Mouse (Mus musculus): Measurements from ENCODE around the gene Olfr641.

The Olfr641 gene

DNA sequence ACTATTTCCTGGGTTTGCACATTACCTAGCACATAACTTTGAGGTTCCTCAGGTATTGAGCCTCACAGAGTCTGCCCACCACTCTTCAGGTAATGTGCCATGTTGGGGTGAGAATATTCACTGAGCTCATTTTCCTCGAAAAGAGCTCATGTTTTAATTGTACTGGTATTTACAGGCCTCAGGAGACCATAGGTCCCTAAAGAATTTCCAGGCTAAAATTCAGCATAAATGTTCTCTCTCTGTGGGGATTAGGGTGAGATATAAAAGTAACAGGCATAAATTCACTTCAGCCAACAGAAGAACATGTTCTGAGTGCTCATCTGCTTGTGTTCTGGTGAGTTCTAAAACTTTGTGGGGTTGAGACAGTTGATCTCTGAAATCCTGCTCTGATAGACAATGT lies at the start of gene Olfr641:
Olfr641 (plus strand) TSS at position 301 of the 400 bp plus-strand sequence.
- in situ Hi-C loops (cut with MboI, MseI), result no loop called here

DNA sequence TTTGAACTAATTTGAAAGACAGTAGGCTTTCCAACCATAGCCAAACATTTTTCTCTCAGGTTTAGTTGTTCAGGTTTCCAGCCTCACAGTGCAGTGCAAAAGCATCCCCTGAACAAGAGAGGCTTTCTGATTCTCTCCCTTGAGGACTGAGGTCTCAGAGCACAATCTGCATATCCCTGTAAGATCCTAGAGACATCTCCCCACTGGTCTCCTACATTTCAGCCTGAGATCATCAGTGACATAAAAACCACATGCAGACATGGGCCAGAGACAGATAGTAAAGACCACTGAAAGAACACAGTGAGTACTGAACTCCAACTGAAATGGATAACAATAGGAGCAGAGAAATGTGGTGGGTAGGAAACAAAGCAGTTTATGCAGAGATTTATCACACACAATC lies 36.8 kb upstream of the Olfr641 start, which contains the start of gene Olfr638:
Olfr638 (plus strand) TSS at position 301 of the 400 bp plus-strand sequence.
- in situ Hi-C loops (cut with MboI, MseI), result no loop called here

DNA sequence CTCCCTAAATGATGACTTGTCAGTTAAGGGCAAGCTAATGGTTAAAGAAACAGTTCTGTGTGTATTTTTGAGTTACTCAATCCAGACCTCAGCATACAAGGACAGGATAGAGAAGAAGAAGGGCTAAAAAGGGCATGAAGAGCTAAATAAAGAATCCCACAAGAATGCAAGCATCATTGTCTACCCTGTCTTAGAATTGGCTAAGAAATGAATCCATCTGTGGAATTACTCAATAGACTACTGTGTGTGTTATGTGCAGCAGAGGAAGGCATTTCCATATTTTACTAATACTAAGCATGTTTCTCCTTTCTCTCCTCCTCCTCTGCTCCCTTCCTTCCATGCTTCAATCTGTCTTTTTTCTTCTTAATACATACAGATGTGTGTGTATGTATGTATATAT lies 36.1 kb upstream of the Olfr641 start:
- in situ Hi-C loops (cut with MboI, MseI), result no loop called here

DNA sequence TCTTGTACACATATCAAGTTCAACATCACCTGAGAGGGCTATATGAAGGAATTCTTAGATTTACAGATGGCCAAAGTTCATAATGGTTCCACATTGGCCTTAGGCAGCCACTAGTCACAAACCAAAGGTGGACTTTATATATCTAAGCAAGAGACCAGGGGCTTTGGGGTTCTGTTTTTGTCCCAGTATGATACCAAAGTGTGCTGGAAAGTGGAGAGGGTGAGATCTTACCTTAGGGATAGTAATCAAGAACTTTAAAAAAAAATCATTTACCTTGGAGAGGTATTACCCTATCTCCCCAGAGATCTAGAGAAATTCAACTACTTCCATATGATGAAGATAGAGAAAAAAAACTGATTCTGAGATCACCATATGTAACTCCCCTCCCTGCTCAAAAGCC lies 18.0 kb upstream of the Olfr641 start, which contains the start of gene Olfr639:
Olfr639 (minus strand) TSS at position 101 of the 400 bp plus-strand sequence.
- in situ Hi-C loops (cut with MboI, MseI), result no loop called here

DNA sequence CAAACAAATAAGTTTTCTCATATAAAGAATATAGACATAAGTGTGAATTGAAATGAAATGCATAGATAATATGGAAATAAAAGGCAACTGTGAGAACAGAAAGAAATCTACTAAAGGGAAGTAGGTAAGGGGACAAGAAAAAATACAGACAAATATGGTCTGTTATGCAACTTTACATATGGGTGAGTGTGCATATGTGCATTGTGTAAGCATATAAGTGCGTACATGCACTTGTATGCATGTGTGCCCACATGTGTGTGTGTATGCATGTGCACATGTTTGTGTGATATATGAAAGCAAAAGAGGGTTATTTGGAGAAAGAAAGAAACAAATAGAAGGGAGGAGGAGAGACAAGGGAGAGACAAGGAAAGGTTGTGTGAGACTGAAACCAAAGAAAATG lies 16.3 kb upstream of the Olfr641 start:
- in situ Hi-C loops (cut with MboI, MseI), result no loop called here

DNA sequence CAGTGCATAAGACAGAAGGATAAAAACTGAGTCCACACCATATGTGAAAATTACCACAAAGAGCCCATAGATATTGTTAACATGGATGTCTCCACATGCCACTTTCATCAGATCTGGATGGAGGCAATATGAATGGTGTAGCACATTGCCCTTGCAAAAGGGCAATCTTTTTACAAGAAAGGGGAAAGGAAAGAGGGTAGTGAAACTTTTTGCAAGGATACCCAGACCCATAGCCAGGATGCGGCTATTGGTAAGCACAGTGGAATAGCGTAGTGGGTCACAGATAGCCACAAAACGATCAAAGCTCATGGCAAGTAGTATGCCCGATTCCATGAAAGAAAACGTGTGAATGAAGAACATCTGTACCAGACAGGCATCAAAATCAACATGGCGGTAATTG lies 13.6 kb upstream of the Olfr641 start:
- in situ Hi-C loops (cut with MboI, MseI), result no loop called here

DNA sequence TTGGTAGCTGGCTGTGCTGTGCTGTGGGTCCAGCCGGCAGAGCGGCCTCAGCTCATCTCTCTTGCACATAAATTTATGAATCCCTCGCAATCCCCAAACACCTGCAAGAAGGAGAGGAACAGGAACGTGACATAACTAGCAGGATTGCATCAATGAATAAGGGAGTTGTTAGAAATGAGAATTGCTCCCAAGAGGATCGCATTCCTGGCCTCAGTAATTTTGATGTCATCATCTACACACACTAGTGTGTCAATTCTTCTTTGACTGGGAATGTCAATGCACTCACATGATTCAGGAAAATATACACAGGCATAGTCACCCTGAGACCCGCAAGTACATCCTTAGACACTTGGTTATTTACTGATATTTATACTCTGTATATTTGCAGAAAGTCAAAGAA lies 9.8 kb upstream of the Olfr641 start, which contains the start of gene Olfr640:
Olfr640 (minus strand) TSS at position 101 of the 400 bp plus-strand sequence.
- in situ Hi-C loops (cut with MboI, MseI), result no loop called here

DNA sequence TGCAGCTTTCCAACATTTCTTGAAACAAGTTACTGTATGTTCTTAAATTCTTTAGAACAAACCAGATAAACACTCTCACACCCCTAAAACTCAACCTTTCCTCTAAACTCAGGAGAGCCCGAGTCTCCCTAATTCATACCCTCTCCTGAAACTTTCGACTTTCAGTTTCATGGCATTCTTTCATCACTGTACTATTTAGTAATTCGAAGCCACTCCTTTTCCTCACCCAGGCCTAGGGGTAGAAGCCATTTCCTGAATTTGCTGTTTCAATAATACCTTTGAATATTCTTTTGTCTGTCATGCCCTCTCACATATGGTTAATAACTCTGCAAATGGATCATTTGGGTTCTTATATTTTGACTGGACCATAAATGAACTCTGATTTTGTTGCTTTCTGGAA lies 8.3 kb upstream of the Olfr641 start:
- in situ Hi-C loops (cut with MboI, MseI), result no loop called here

DNA sequence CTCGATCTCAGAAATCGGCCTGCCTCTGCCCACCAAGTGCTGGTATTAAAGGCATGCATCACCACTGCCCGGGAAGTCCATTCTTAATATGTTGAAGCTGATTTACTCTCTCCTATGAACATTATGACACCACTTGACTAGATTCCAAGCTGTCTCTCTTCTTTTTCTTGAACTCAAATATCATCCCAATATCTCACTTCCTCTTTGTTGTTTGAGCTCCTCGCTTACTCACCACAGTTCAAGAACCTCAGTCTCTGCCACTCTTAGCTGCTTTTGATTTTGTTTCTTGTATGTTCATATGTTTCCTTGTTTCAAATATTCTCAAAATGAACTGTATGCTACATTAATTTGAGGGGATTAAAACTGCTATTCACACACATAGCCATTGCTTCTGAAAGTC lies 15.5 kb downstream of the Olfr641 start:
- in situ Hi-C loops (cut with MboI, MseI), result no loop called here

DNA sequence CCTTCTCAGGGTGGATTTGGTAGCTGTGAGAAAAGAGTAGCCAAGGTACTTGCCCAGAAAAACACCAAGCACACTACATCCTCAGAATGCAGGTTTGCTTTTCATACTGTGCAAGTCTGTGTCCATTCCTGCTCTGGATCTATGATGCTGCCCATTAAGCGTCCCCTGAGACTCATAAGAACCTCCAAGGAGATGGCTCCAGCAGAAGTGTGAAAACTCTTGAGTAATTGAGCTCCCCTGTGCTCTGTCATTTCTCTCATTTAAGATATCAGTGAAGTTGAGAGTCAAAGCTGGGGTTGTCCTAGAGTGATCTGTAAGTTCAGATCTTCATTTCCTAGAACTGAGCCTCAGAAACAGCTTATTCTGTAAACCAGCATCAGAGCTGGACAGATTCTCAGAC lies 17.3 kb downstream of the Olfr641 start, which contains the start of gene Olfr642:
Olfr642 (minus strand) TSS at position 101 of the 400 bp plus-strand sequence.
- in situ Hi-C loops (cut with MboI, MseI), result no loop called here

DNA sequence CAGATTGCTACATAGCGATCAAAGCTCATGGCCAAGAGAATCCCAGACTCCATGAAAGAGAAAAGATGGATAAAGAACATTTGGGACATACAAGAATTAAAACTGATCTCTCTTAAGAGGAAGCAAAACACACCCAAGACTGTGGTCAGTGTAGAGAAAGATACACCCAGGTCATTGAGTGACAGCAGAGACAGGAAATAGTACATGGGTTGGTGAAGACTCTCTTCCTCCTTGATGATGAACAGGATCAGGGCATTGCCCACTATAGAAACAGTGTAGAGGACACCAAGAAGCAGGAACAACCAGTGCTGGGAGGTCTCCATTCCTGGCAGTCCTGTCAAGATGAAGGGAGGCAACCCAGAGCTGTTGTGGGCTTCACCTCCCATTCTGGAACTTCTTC lies 24.0 kb downstream of the Olfr641 start:
- in situ Hi-C loops (cut with MboI, MseI), result no loop called here

DNA sequence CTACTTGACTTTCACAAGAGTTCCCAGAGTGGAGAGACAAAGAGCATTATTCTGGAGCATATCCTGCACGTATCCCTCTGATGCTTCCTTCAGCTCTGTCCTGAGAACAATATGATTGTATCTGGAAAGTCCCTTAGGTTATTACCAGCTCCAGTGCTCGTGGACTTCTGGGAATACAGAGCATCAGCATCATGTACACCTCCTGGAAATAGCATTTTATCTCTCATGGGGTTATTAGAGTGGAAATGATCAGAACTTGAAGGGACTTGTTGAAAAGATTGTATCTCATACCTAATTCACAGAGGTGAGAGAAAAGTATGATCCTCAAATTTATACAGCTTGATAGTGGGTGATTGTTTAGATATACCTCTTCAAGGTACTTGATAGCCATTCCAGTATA lies 26.1 kb downstream of the Olfr641 start, which contains the start of gene 4930516K23Rik:
4930516K23Rik (minus strand) TSS at position 101 of the 400 bp plus-strand sequence.
- in situ Hi-C loops (cut with MboI, MseI), result no loop called here

DNA sequence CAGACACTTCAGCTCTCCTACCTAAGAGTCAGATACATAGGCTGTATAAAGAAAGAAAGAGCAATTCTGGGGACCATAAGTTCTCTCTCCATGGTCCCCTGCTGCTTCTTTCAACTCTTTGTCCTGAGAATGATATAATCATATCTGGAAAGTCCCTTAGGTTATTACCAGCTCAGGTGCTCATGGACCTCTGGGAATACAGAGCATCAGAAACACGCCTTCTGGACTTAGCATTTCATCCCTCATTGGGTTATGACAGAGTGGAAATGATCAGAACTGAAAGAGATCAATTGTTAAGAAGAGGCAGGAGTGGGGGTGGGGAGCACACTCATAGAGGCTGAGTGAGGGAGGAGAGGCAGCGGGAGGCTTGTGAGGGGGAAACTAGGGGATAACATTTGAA lies 36.5 kb downstream of the Olfr641 start, which contains the start of gene Olfr644:
Olfr644 (minus strand) TSS at position 101 of the 400 bp plus-strand sequence.
- in situ Hi-C loops (cut with MboI, MseI), result no loop called here

DNA sequence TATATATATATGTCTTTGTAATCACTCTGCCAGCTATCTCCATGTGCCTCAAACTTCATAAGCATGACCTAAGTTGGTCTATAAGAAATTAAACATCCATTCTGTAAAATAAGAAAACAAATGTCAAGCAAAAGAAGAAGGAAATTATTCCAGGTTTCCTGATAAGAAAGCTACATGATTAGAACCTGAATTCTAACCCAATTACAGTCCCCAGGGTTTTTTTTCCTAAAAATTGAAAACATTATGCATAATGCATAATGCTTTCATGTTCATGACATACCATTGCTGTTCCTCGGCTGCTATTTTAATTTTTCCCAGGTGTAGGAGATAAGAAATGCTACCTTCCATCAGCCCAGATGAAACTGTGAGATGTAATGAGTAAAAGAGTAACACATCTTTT lies 50.1 kb downstream of the Olfr641 start, which contains the start of gene Olfr645:
Olfr645 (minus strand) TSS at position 101 of the 400 bp plus-strand sequence.
- in situ Hi-C loops (cut with MboI, MseI), result no loop called here

Data from T-helper 1 cell (primary cell).